Mouse (Mus musculus): Measurements from ENCODE around the gene Rad9b. TPM values are rescaled to one million over a fixed set of nuclear protein-coding genes. Genes with fewer than 3 reads are reported as not detected.

The Rad9b gene
- total RNA-seq, 2 experiments from 2014 or later = 0.38 to 0.45 TPM

DNA sequence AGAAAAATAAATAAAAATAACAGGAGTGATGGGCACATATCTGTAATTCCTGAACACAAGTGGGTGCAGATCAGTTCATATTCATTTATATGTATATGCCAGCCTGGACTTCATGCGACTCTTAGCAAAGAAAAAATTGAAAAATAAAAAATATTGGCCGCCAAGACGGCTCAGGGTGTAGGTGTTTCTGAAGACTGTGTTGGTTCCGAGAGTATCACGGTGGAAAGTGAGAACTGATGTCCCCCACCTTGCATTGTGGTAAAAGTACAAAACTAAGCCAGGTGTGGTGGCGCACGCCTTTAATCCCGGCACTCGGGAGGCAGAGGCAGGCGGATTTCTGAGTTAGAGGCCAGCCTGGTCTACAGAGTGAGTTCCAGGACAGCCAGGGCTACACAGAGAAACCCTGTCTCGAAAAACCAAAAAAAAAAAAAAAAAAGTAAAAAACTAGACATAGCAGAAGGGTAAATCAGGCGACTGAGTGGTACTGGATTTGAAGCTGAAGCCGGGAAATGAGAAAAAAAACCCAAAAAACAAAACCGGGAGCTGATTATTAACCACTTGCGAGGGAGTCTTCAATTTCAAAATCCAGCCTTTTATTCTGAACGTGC is 37.2 kb upstream of the Rad9b start:
- DNase-seq = peak; percentile 11
- TF ChIP-seq CTCF (IDR thresholded peaks at IDR 0.05) = no peak
- Histone ChIP-seq H3K27ac (peak overlapping the region; percentile 94), H3K4me3 (peak overlapping the region; percentile 89)
- intact Hi-C loops (cut with DNase I) = loop anchor here (5.0 kb wide), 2 partner anchors 124 to 259 kb away; no protein-coding TSS in a partner anchor

DNA sequence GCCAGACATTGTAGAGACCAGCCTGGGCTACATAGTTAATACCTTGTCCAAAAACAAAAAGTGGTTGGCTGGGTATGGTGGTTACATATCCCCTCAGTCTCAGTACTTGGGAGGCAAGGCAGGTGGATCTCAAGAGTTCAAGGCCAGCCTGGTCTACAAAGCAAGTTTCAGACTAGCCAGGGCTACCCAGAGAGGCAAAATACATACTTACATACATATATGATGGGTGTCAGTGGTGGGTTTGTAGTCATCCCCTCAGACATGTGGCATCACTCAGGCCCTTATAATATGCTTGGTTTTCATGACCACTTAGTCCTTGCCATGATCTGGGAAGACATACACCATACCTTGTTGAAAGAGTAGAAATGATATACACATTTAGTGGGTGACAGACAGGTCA is 36.6 kb upstream of the Rad9b start:
- no peak for TF ChIP-seq CTCF (IDR thresholded peaks at IDR 0.05)
- Histone ChIP-seq H3K27ac (no peak overlapping the region), H3K4me3 (no peak overlapping the region)
- no peak for DNase-seq
- intact Hi-C loops (cut with DNase I) = loop anchor here (5.0 kb wide), 2 partner anchors 123 to 258 kb away; no protein-coding TSS in a partner anchor

DNA sequence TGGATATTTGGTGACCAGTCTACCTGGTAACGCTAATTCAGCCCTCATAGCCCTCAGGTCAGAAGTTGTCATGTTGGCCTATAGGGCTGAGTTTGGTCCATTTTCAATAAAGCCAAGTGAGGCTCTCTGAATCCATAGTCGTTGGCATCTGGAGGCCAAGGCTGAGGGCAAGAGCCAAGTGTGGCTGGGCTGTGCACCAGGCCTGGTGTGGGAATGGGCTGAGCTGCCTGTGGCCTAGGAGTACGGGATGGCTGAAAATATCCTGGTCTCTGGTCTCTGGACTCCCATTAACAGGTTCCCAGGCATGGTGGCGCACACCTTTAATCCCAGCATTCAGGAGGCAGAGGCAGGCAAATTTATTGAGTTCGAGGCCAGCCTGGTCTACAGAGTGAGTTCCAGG is 36.0 kb upstream of the Rad9b start:
- intact Hi-C loops (cut with DNase I) = loop anchor here (5.0 kb wide), 2 partner anchors 123 to 258 kb away; no protein-coding TSS in a partner anchor
- TF ChIP-seq CTCF (IDR thresholded peaks at IDR 0.05) = no peak
- DNase-seq = no peak
- H3K27ac ChIP-seq = no peak overlapping the region
- no peak overlapping the region for H3K4me3 ChIP-seq

DNA sequence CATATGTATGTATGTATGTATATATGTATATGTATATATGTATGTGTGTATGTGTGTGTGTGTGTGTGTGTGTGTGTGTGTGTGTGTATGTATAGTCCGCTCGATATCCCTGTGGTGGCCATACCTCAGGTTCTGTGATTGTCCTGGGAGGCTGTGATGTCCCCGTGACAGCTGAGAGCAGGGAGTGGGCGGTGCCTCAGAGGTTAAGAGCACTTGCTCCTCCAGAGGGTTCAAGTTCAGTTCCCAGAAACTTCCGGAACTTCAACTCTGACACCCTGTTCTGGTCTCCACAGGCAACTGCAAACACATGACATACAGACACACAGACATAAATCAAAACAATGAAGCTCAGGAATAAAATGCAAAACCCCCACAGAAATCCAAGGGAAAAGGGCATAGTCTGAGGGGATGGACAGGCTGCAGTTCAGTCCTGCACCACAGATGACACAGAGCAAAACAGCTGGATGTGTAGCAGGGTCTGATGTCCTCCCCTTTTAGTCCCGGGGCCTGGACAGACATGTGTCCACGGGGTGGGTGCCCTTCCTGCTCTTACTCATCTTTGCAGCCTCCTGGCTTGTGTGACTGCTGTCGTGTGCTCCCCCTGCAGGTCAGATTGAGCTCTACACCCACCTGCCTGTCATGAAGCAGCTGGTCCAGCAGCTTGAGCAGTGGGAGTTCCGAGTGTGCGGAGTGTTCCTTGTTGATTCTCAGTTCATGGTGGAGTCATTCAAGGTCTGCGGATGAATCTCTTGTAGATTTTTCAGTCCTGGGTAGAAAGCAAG is 25.5 kb upstream of the Rad9b start:
- DNase-seq = peak; percentile 82
- intact Hi-C loops (cut with DNase I) = no loop called here
- peak overlapping the region; percentile 46 for H3K27ac ChIP-seq
- peak; percentile 96; the same call in 1 of the 2 replicates for TF ChIP-seq CTCF (IDR thresholded peaks at IDR 0.05)
- H3K4me3 ChIP-seq = no peak overlapping the region

DNA sequence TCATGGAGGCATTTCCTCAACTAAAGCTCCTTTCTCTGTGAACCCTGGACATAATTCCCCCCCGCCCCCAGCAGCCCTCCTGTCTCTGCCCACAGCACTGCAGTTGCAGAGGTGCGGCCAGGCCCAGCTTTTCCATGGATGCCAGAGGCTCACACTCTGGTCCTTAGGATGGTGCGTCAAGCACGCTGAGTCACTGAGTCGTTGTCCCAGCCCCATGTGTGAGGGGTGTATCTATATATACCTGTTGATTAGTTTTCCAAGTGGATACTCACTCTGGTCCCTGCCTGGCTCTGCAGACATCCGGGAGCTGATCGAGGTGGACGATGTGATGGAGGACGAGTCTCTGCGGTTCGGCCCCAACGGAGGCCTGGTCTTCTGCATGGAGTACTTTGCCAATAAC is 24.1 kb upstream of the Rad9b start:
- intact Hi-C loops (cut with DNase I) = no loop called here
- TF ChIP-seq CTCF (IDR thresholded peaks at IDR 0.05) = no peak
- no peak overlapping the region for H3K27ac ChIP-seq

DNA sequence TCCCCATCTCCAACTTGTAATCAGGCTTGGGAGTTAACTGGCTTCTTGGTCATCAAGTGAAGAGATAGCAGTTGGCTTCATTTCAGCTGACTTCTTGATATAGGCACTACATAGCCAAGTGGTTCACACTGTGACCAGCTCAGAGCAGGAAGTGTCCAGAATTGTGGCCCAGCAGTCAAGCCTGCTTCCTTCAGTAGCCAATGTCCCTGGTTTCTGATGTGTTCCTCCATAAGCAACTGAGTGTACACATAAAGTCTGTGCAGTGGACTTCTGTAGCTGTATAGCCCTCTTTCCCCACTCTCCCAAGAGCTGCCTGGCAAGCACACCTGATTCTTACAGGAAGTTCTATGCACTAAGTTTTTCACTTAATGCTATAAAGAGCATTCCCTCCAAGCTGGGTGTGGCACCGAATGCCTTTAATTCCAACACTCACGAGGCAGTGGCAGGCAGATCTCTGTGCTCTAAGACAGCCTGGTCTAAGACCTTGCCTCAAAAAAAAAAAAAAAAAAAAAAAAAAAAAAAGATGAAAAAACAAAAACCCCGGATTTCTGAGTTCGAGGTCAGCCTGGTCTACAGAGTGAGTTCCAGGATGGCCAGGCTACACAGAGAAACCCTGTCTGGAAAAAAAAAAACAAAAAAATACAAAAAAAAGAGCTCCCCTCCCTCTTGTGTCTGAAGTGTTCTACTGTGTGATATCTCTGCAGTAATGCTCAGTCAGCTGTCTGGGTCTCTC is 23.2 kb upstream of the Rad9b start:
- Histone ChIP-seq H3K4me3 (no peak overlapping the region), H3K27ac (no peak overlapping the region)
- intact Hi-C loops (cut with DNase I) = no loop called here
- DNase-seq = no peak
- TF ChIP-seq CTCF (IDR thresholded peaks at IDR 0.05) = no peak

More for the DNA sequence above, 24.1 kb upstream of the Rad9b start:
- no peak for DNase-seq
- no peak overlapping the region for H3K4me3 ChIP-seq

DNA sequence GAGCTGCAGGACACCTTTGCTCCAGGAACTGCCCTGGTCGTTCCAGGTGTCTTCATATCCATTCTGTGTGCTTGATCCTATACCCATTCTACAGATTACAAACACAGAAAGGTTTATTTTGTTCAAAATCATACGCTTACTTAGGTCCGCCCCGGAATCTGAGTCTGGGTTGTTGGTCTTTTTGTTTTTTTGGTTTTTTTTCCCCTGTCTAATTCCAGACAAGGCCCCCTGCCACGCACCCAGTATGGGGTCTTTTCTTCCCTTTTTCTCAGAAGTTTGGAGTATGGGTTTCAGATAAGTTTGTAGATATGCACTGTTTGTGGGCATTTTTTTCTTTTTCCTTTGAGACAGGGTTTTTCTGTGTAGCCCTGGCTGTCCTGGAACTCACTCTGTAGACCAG is 18.8 kb upstream of the Rad9b start:
- intact Hi-C loops (cut with DNase I) = no loop called here
- Histone ChIP-seq H3K4me3 (peak overlapping the region; percentile 90), H3K27ac (peak overlapping the region; percentile 95)
- no peak for TF ChIP-seq CTCF (IDR thresholded peaks at IDR 0.05)
- no peak for DNase-seq

DNA sequence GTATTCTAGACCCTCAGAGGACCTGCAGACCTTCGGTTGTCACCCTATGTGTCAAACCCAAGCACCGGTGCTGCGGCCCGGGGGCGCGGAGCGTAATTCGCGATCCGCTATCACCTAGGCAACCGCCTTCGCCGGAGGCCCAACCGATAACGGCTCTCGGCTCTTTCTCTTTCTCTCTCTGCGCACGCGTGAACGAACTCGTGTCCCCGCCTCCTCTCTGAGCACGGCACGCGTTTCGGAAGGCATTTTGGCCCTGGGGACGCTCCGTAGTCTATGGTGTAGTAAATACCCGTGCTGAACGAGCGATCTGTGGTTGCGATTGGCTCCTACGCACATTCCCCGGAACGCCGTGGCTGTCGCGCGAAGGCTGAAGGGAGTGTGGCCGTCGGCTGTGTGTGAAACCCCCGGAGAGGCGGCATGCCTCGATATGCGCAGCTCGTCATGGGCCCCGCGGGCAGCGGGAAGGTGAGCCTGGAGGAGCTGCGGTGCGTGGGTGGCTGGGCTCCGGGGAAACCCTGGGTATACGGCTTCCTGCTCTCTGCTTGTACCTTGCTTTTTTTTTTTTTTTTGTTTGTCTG is 18.2 kb upstream of the Rad9b start, which contains the start of gene Fam216a:
Gene Fam216a, minus strand, starts transcription at position 173 of the 578 bp plus-strand sequence.
- H3K27ac ChIP-seq = peak within 1 kb of the TSS; percentile 95
- intact Hi-C loops (cut with DNase I) = no loop called here
- peak; percentile 99 for DNase-seq
- peak within 1 kb of the TSS; percentile 90 for H3K4me3 ChIP-seq
- TF ChIP-seq CTCF (IDR thresholded peaks at IDR 0.05) = no peak

DNA sequence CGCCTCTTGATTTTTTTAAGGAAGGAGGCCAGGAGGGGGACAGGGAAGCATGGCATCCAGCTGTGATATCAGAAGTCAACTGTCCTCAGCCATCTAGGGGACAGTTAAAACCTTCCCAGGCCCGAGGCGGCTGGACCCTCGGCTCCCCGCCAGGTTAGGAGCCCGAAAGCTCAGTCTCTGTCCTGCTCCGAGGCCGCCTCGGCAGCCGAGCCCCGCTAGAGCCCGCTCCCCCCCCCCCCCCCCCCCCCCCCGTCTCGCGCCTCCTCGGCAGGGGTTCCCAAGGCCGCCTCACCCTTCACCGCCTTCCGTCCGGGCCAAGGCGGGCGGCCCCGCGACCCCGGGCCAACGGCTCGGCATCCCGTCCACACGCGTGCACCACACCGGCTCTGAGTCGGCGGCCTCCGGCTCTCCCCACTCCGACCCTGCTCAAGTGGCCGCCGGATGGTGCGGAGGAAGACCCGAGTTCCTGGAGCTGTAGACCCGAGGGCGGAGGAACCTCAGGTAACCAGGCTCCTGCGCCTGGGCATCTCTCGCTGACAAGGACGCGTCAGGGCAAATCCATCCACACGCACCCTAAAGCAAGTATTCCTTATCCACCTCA is 17.7 kb upstream of the Rad9b start, which contains the start of gene Gpn3:
Gene Gpn3, plus strand, starts transcription at position 286 of the 601 bp plus-strand sequence.
- peak; percentile 55 for DNase-seq
- intact Hi-C loops (cut with DNase I) = loop anchor here (2.0 kb wide), 1 partner anchor 17 kb away; the partner anchor contains the start of genes Rad9b and Vps29
- Histone ChIP-seq H3K4me3 (peak within 1 kb of the TSS; percentile 90), H3K27ac (peak within 1 kb of the TSS; percentile 95)
- no peak for TF ChIP-seq CTCF (IDR thresholded peaks at IDR 0.05)

DNA sequence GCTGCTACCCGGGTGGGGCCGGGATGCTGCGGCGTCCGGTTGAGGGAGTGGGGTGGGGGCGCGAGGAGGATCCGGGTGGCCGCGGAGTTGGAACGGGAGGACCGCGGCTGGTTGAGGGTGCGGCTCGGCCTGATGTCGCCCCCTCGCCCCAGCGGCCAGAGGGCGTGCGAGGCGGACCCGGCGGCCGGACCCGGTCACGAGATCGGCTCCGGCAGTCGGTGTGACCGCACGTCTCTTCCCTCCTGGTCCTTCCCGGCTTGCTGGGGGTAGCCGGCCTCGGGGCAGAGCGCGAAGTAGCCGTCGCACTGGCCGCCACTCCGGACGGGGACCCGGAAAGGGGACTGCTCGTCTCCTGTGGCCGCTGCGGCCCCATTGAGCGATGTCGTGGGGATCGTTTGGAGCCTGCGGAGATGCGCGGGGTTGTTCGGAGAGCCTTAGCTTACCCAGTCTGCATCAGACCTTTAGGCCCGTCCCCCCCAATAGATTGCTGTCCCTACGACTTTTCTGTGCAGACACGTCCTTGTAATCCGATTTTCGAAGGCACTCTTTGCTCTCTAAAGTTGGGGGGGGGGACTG is 547 bp upstream of the Rad9b start:
- intact Hi-C loops (cut with DNase I) = loop anchor here (2.0 to 5.0 kb wide), 2 partner anchors 16 to 222 kb away; partner anchors contain the start of gene Gpn3
- TF ChIP-seq CTCF (IDR thresholded peaks at IDR 0.05) = peak; percentile 5; the same call in 1 of the 2 replicates
- Histone ChIP-seq H3K4me3 (peak overlapping the region; percentile 97), H3K27ac (peak overlapping the region; percentile 90)
- no peak for DNase-seq

DNA sequence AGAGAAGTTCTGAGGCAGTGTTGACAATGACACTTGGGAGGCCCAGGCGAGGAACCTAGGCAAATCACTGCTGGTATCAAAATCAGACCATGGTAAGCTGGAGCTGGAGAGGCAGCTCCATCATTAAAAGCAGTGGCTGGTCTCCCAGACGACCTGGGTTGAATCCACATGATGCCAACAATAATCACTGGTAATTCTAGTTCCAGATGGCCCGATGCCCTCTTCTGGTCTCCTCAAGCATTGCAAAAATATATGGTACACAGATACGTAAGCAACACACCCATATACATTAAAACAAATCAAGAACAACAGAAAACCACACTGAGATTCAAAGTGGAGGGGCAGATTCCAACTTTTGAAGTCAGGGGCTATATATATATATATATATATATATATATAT is 8.3 kb downstream of the Rad9b start:
- no peak for DNase-seq
- Histone ChIP-seq H3K4me3 (no peak overlapping the region), H3K27ac (no peak overlapping the region)
- peak; percentile 31; the same call in 1 of the 2 replicates for TF ChIP-seq CTCF (IDR thresholded peaks at IDR 0.05)
- intact Hi-C loops (cut with DNase I) = no loop called here
